8 mouse cellular contexts compared by ENCODE assay signal in the genomic region with DNA sequence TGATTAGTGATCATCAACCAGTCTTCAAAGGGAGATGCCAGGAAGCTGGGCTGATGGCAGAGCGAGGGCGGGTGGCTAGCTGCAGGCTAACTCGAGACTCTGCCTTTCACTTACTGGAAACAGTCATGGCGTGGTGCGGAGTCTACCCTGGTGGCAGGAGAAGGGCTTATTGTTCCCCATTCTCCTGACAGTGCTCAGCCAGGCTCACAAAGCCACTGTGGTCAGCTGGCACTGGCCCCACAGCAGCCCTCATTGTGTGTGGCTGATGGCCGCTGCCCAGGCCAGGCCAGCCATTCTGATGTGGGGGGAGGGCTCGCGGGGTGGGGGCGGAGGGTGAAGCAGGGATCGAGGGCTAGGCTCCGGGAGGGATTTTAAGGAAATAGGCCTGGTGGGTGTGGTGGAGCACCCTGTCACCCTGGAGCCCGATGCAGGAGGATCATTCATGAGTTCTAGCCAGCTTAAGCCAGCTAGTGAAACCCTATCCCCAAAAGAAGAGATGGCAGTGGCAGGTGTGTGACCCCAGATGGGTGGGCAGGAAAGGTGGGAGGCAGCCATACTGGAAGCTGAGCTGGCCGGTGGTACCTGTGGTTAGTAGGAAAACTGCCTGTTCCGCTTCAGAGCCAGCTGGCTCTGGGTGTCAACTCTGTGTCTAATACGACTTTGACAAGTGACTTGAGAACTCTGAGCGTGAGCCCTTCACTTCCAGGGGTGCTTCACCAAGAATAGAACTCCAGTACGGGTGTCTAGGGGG. TPM values are rescaled to one million over a fixed set of nuclear protein-coding genes. Genes with fewer than 3 reads are reported as not detected.
DNase-seq lines count a peak whose midpoint lies in the region; ATAC-seq and TF ChIP-seq lines count a peak whose summit lies in the region.

No protein-coding gene starts in this region.

- H3K36me3 ChIP-seq in lung, embryonic 16.5 days (ENCODE audit: control insufficient read depth, insufficient read depth, low read length): peaks cover 7% of the 10 kb centered on the region
- H3K36me3 ChIP-seq in stomach, postnatal 0 days (ENCODE audit: control insufficient read depth, insufficient read depth, low read length): peaks cover 8% of the 10 kb centered on the region; the same call in 1 of the 2 replicates

- peak overlapping the region; percentile 13; the same call in 1 of the 2 replicates for H3K9ac ChIP-seq in lung, embryonic 16.5 days (ENCODE audit: low read length)
- H3K9ac ChIP-seq in stomach, postnatal 0 days (ENCODE audit: low read length): no peak overlapping the region

- WGBS in lung, embryonic 16.5 days: 72% methylated on average over 17 of the region's 17 CpGs
- 65% methylated on average over 17 of the region's 17 CpGs for WGBS in stomach, postnatal 0 days

- H3K4me1 ChIP-seq in lung, embryonic 16.5 days (replicated peaks; ENCODE audit: control insufficient read depth, insufficient read depth, low read length): peaks cover 19% of the 10 kb centered on the region
- H3K4me1 ChIP-seq in stomach, postnatal 0 days (replicated peaks; ENCODE audit: control insufficient read depth, insufficient read depth): 0 out of 2 replicates have a peak, but pooled peaks cover 2% of the 10 kb centered on the region

- H3K27ac ChIP-seq in gastrocnemius, adult 2 months: peak overlapping the region; percentile 65
- H3K27ac ChIP-seq in lung, embryonic 16.5 days (ENCODE audit: low read length): peak overlapping the region; percentile 76
- H3K27ac ChIP-seq in stomach, postnatal 0 days (replicated peaks): peak overlapping the region; percentile 87

- no peaks in the 10 kb centered on the region for H3K27me3 ChIP-seq in lung, embryonic 16.5 days (ENCODE audit: control insufficient read depth, insufficient read depth, low read depth, low read length)
- H3K27me3 ChIP-seq in stomach, postnatal 0 days (ENCODE audit: control insufficient read depth, insufficient read depth, low read length): no peaks in the 10 kb centered on the region

- no peak for ATAC-seq in lung, embryonic 16.5 days (ENCODE audit: low read depth)
- peak; percentile 32 for ATAC-seq in granulocyte monocyte progenitor cell, adult 5-6 weeks (replicated peaks; ENCODE audit: poor library complexity, severe bottlenecking)
- no peak for ATAC-seq in stomach, postnatal 0 days (ENCODE audit: low FRiP score, low TSS enrichment)
- no peak for ATAC-seq in cerebellum, adult (ENCODE audit: insufficient number of reproducible peaks, low FRiP score, low TSS enrichment)

- H3K4me2 ChIP-seq in lung, embryonic 16.5 days (ENCODE audit: low read depth, low read length): no peak overlapping the region
- no peak overlapping the region for H3K4me2 ChIP-seq in stomach, postnatal 0 days (replicated peaks; ENCODE audit: low read depth)

- peak; percentile 18 for DNase-seq in gastrocnemius, adult 2 months
- DNase-seq in gastrocnemius, postnatal 36 days: no peak
- no peak for DNase-seq in lung, postnatal 25 days (ENCODE audit: low spot score)
- no peak for DNase-seq in stomach, postnatal 0 days (ENCODE audit: low spot score)
- DNase-seq in natural killer cell, adult 2 months (ENCODE audit: low spot score in 2 of 2): no peak

- peak overlapping the region; percentile 15; the same call in 1 of the 2 replicates for H3K4me3 ChIP-seq in gastrocnemius, adult 2 months
- no peak overlapping the region for H3K4me3 ChIP-seq in lung, embryonic 16.5 days (ENCODE audit: low read length)
- H3K4me3 ChIP-seq in stomach, postnatal 0 days (ENCODE audit: low read depth, low read length): no peak overlapping the region

- intact Hi-C loops in gastrocnemius, adult 2 months (cut with DNase I): no loop called here
- intact Hi-C loops in gastrocnemius, postnatal 36 days (cut with DNase I): no loop called here

- no peak for TF ChIP-seq EP300 in stomach, postnatal 0 days (optimal IDR thresholded peaks at IDR 0.05)

- H3K9me3 ChIP-seq in lung, embryonic 16.5 days (ENCODE audit: control insufficient read depth, low read length): no peaks in the 10 kb centered on the region
- H3K9me3 ChIP-seq in stomach, postnatal 0 days (ENCODE audit: control insufficient read depth, low read length): no peaks in the 10 kb centered on the region

- TF ChIP-seq CTCF in gastrocnemius, adult 2 months (IDR thresholded peaks at IDR 0.05): no peak
- no peak for TF ChIP-seq CTCF in stomach, postnatal 0 days (IDR thresholded peaks at IDR 0.05; ENCODE audit: low read depth)

RNA-seq across cellular contexts. Expression of a gene that starts 10.8 kb away (rescaled TPM):
- total RNA-seq in gastrocnemius, adult 2 months (2021): 10 to 100 TPM in 1 of 2 experiments, 1 to 10 TPM in 1; 6.7 to 10.8 TPM
- total RNA-seq in gastrocnemius, postnatal 36 days (2021): 1 to 10 TPM; 7.3 to 7.9 TPM
- polyA plus RNA-seq in lung, embryonic 16.5 days (2015; fragmentation: Nextera tagmentation; extraction: Ambion mirVana): 104 and 105 TPM in 2 replicates
- 85.6 and 87.2 TPM in 2 replicates for total RNA-seq in granulocyte monocyte progenitor cell, adult 5-6 weeks (2014; fragmentation: Nextera tagmentation)
- 21.8 and 30.8 TPM in 2 replicates for total RNA-seq in granulocyte monocyte progenitor cell, adult 5-6 weeks (2017)
- polyA plus RNA-seq in stomach, postnatal 0 days (2015; fragmentation: Nextera tagmentation; extraction: Ambion mirVana): 482 and 496 TPM in 2 replicates

RNA-seq across cellular contexts. Expression of a gene that starts 21.8 kb away (rescaled TPM):
- total RNA-seq in gastrocnemius, adult 2 months (2021): 1 to 10 TPM; 1.9 to 2.0 TPM
- total RNA-seq in gastrocnemius, postnatal 36 days (2021): 1 to 10 TPM in 1 of 2 experiments, under 1 TPM in 1; 0.87 to 2.1 TPM
- polyA plus RNA-seq in lung, embryonic 16.5 days (2015; fragmentation: Nextera tagmentation; extraction: Ambion mirVana): 2.8 and 2.9 TPM in 2 replicates
- 0.43 and 4.2 TPM in 2 replicates for total RNA-seq in granulocyte monocyte progenitor cell, adult 5-6 weeks (2014; fragmentation: Nextera tagmentation)
- total RNA-seq in granulocyte monocyte progenitor cell, adult 5-6 weeks (2017): 0.26 and 0.82 TPM in 2 replicates
- polyA plus RNA-seq in stomach, postnatal 0 days (2015; fragmentation: Nextera tagmentation; extraction: Ambion mirVana): 2.1 and 2.8 TPM in 2 replicates

RNA-seq across cellular contexts. Expression of a gene that starts 27.5 kb away (rescaled TPM):
- 1 to 10 TPM; 3.6 to 3.8 TPM for total RNA-seq in gastrocnemius, adult 2 months (2021)
- total RNA-seq in gastrocnemius, postnatal 36 days (2021): 1 to 10 TPM; 2.7 to 2.9 TPM
- 11.5 and 14.0 TPM in 2 replicates for polyA plus RNA-seq in lung, embryonic 16.5 days (2015; fragmentation: Nextera tagmentation; extraction: Ambion mirVana)
- total RNA-seq in granulocyte monocyte progenitor cell, adult 5-6 weeks (2014; fragmentation: Nextera tagmentation): 6.0 and 25.2 TPM in 2 replicates
- 9.8 and 12.6 TPM in 2 replicates for total RNA-seq in granulocyte monocyte progenitor cell, adult 5-6 weeks (2017)
- polyA plus RNA-seq in stomach, postnatal 0 days (2015; fragmentation: Nextera tagmentation; extraction: Ambion mirVana): 4.6 and 5.8 TPM in 2 replicates
